In genomic region chr9:118631775-118632757, GRCm38 (mm10) we compare ENCODE assay signal across 13 mouse cellular contexts. TPM values are rescaled to one million over a fixed set of nuclear protein-coding genes. Genes with fewer than 3 reads are reported as not detected.
DNase-seq lines count a peak whose midpoint lies in the region; ATAC-seq and TF ChIP-seq lines count a peak whose summit lies in the region.
"Had no signal": no experiment of that assay in that cellular context is flagged by ENCODE, and none has a peak within 500 bp of the region (broad histone marks: within the 10 kb centered on the region; RNA-seq: fewer than 3 reads in every experiment).

No protein-coding gene starts in this region.

- H3K79me2 ChIP-seq in MEL (ENCODE audit: control insufficient read depth, insufficient read depth, low read length, poor library complexity): no peaks in the 10 kb centered on the region; the same call in 1 of the 2 replicates

- no peak overlapping the region for H3K4me2 ChIP-seq in heart, embryonic 16.5 days (ENCODE audit: low read depth, low read length)
- peak overlapping the region; percentile 47 for H3K4me2 ChIP-seq in liver, embryonic 12.5 days
- H3K4me2 ChIP-seq: embryonic facial prominence, embryonic 12.5 days; stomach, embryonic 15.5 days had no signal

- intact Hi-C loops in heart, postnatal 36 days (cut with DNase I): no loop called here
- intact Hi-C loops in left cerebral cortex, postnatal 36 days (cut with DNase I): no loop called here

- TF ChIP-seq RAD21 in MEL (IDR thresholded peaks at IDR 0.05; ENCODE audit: low read depth, low read length): no peak

- 70% methylated on average over 6 of the region's 6 CpGs for WGBS in heart, embryonic 16.5 days
- WGBS in liver, embryonic 12.5 days (ENCODE audit: insufficient replicate concordance): 36% methylated on average over 6 of the region's 6 CpGs

- H3K4me3 ChIP-seq in heart, embryonic 16.5 days (ENCODE audit: low read length): no peak overlapping the region
- peak overlapping the region; percentile 41 to 46 for H3K4me3 ChIP-seq in MEL (ENCODE audit: control insufficient read depth in 1 of 2, insufficient read depth in 1 of 2, low read depth in 2 of 2, low read length in 2 of 2)
- H3K4me3 ChIP-seq in liver, embryonic 12.5 days: 0 out of 2 replicates have a peak overlapping the region, but pooled peaks have one; percentile 4
- H3K4me3 ChIP-seq: embryonic facial prominence, embryonic 12.5 days; myocyte; stomach, embryonic 15.5 days had no signal

- no peak for TF ChIP-seq CTCF in MEL (IDR thresholded peaks at IDR 0.05 in 2 of 3, conservative IDR thresholded peaks at IDR 0.05 in 1 of 3; ENCODE audit: control insufficient read depth in 1 of 3, insufficient read depth in 1 of 3, low read depth in 2 of 3, low read length in 3 of 3, poor library complexity in 1 of 3, severe bottlenecking in 1 of 3)

- H3K4me1 ChIP-seq in heart, embryonic 16.5 days (ENCODE audit: control insufficient read depth, insufficient read depth, low read length): peaks cover 9% of the 10 kb centered on the region
- H3K4me1 ChIP-seq in MEL (ENCODE audit: control insufficient read depth in 1 of 2, insufficient read depth in 2 of 2, low read length in 2 of 2): peaks cover 9 to 17% of the 10 kb centered on the region in 2 experiments
- H3K4me1 ChIP-seq in liver, embryonic 12.5 days: peaks cover 23% of the 10 kb centered on the region
- H3K4me1 ChIP-seq: embryonic facial prominence, embryonic 12.5 days had no signal

- no peak for TF ChIP-seq EP300 in MEL (IDR thresholded peaks at IDR 0.05; ENCODE audit: low read depth in 1 of 2, low read length in 2 of 2)

- H3K36me3 ChIP-seq in heart, embryonic 16.5 days (ENCODE audit: control insufficient read depth, insufficient read depth): peaks cover 19% of the 10 kb centered on the region
- peaks cover 0 to 12% of the 10 kb centered on the region in 2 experiments; a peak in 2 of 4 replicates for H3K36me3 ChIP-seq in MEL (ENCODE audit: control insufficient read depth in 1 of 2, insufficient read depth in 2 of 2, low read length in 2 of 2)
- H3K36me3 ChIP-seq in liver, embryonic 12.5 days: 0 out of 2 replicates have a peak, but pooled peaks cover 11% of the 10 kb centered on the region

- peak overlapping the region; percentile 67 for H3K27ac ChIP-seq in heart, embryonic 16.5 days (ENCODE audit: low read length)
- H3K27ac ChIP-seq in MEL (ENCODE audit: control insufficient read depth, low read depth, low read length): peak overlapping the region; percentile 62
- peak overlapping the region; percentile 59 for H3K27ac ChIP-seq in liver, embryonic 12.5 days
- H3K27ac ChIP-seq: embryonic facial prominence, embryonic 12.5 days; stomach, embryonic 15.5 days had no signal

- TF ChIP-seq POLR2A in MEL (IDR thresholded peaks at IDR 0.05; ENCODE audit: control insufficient read depth in 1 of 2, insufficient read depth in 1 of 2, low read depth in 1 of 2, low read length in 2 of 2, poor library complexity in 1 of 2): no peak

- no peaks in the 10 kb centered on the region for H3K9me3 ChIP-seq in heart, embryonic 16.5 days (replicated peaks; ENCODE audit: control insufficient read depth, low read length)
- no peaks in the 10 kb centered on the region for H3K9me3 ChIP-seq in MEL (replicated peaks; ENCODE audit: insufficient read depth, low read length)
- H3K9me3 ChIP-seq in liver, embryonic 12.5 days (replicated peaks): no peaks in the 10 kb centered on the region
- H3K9me3 ChIP-seq: embryonic facial prominence, embryonic 12.5 days; stomach, embryonic 15.5 days had no signal

- no peaks in the 10 kb centered on the region for H3K27me3 ChIP-seq in heart, embryonic 16.5 days (ENCODE audit: control insufficient read depth, insufficient read depth, low read length)
- H3K27me3 ChIP-seq in MEL (ENCODE audit: control insufficient read depth in 1 of 2, insufficient read depth in 2 of 2, low read length in 2 of 2): no peaks in the 10 kb centered on the region
- no peaks in the 10 kb centered on the region for H3K27me3 ChIP-seq in liver, embryonic 12.5 days (replicated peaks)
- H3K27me3 ChIP-seq: embryonic facial prominence, embryonic 12.5 days; stomach, embryonic 15.5 days had no signal

- ATAC-seq in heart, embryonic 16.5 days (replicated peaks; ENCODE audit: extremely low read depth, insufficient read depth, low FRiP score): no peak
- 0 out of 2 replicates have a peak, but pooled peaks have one; percentile 28 for ATAC-seq in liver, embryonic 12.5 days
- ATAC-seq: forebrain, embryonic 16.5 days had no signal

- no peak overlapping the region for H3K9ac ChIP-seq in heart, embryonic 16.5 days (ENCODE audit: low read length)
- H3K9ac ChIP-seq in MEL (ENCODE audit: control insufficient read depth, low read depth, low read length, poor library complexity, severe bottlenecking): peak overlapping the region; percentile 51
- no peak overlapping the region for H3K9ac ChIP-seq in liver, embryonic 12.5 days
- H3K9ac ChIP-seq: embryonic facial prominence, embryonic 12.5 days; stomach, embryonic 15.5 days had no signal

- no peak for DNase-seq in heart, postnatal 36 days
- DNase-seq in MEL (ENCODE audit: low read depth, low spot score): peak; percentile 65
- DNase-seq in adrenal gland, adult 2 months: peak; percentile 89
- DNase-seq in embryo, embryonic 9.5 days (ENCODE audit: extremely low spot score): no peak
- DNase-seq in left cerebral cortex, postnatal 36 days (ENCODE audit: low spot score in 2 of 2): no peak
- DNase-seq: heart, postnatal 4 days had no signal

TF ChIP-seq in MEL, 35 proteins besides CTCF, POLR2A, EP300 and RAD21:
- no peak for TF ChIP-seq TBP (IDR thresholded peaks at IDR 0.05; ENCODE audit: low read depth, low read length)
- TF ChIP-seq ELF1 (IDR thresholded peaks at IDR 0.05; ENCODE audit: low read depth, low read length): peak; percentile 1; the same call in 1 of the 2 replicates
- TF ChIP-seq RCOR1 (IDR thresholded peaks at IDR 0.05; ENCODE audit: low read depth, low read length): no peak
- no peak for TF ChIP-seq ETS1 (IDR thresholded peaks at IDR 0.05; ENCODE audit: low read depth, low read length)
- TF ChIP-seq POLR2AphosphoS2 (IDR thresholded peaks at IDR 0.05; ENCODE audit: low read length): no peak
- no peak for TF ChIP-seq ZMIZ1 (IDR thresholded peaks at IDR 0.05; ENCODE audit: low read depth, low read length)
- TF ChIP-seq USF2 (IDR thresholded peaks at IDR 0.05; ENCODE audit: borderline replicate concordance in 1 of 2, insufficient read depth in 1 of 2, low read depth in 1 of 2, low read length in 2 of 2): no peak
- TF ChIP-seq MYB (IDR thresholded peaks at IDR 0.05; ENCODE audit: low read depth, low read length): no peak
- peak; percentile 38; the same call in 1 of the 2 replicates for TF ChIP-seq MAX (IDR thresholded peaks at IDR 0.05; ENCODE audit: low read length)
- TF ChIP-seq MXI1 (IDR thresholded peaks at IDR 0.05; ENCODE audit: low read depth, low read length): no peak
- TF ChIP-seq NELFE (IDR thresholded peaks at IDR 0.05; ENCODE audit: low read depth, low read length): no peak
- TF ChIP-seq SMC3 (IDR thresholded peaks at IDR 0.05; ENCODE audit: low read depth, low read length): no peak
- no peak for TF ChIP-seq KAT2A (conservative IDR thresholded peaks at IDR 0.05; ENCODE audit: low read depth, low read length)
- TF ChIP-seq MAZ (IDR thresholded peaks at IDR 0.05; ENCODE audit: low read depth, low read length): no peak
- TF ChIP-seq MAFK (IDR thresholded peaks at IDR 0.05; ENCODE audit: borderline replicate concordance, low read depth, low read length): peak; percentile 48; the same call in 1 of the 2 replicates

RNA-seq across cellular contexts. Expression of gene Itga9, which starts 25.6 kb away (rescaled TPM):
- polyA plus RNA-seq in heart, embryonic 16.5 days (2015; fragmentation: Nextera tagmentation; extraction: Ambion mirVana): 3.1 and 8.8 TPM in 2 replicates
- 10 to 100 TPM; 49.5 to 60.2 TPM for total RNA-seq in heart, postnatal 36 days (2021)
- 0.19 and 0.39 TPM in 2 replicates for total RNA-seq in MEL (2012; rRNA removed)
- polyA plus RNA-seq in MEL (2012; ENCODE audit: insufficient read depth in 1 of 2, insufficient read length in 2 of 2, low read depth in 1 of 2, low replicate concordance in 2 of 2, missing spikeins in 1 of 2): under 1 TPM in 1 of 2 experiments, not detected in 1; 0.21 TPM
- 10 to 100 TPM; 43.4 to 58.9 TPM for total RNA-seq in adrenal gland, adult 2 months (2021)
- 67.2 and 95.2 TPM in 2 replicates for polyA plus RNA-seq in adrenal gland, adult 2 months (2012; rRNA removed)
- polyA plus RNA-seq in liver, embryonic 12.5 days (2016; fragmentation: Nextera tagmentation; extraction: Ambion mirVana): 6.6 and 7.4 TPM in 2 replicates
- 1 to 10 TPM; 5.5 to 9.3 TPM for total RNA-seq in left cerebral cortex, postnatal 36 days (2021)
- total RNA-seq: CH12.LX had no signal

Comparison
In these comparisons a context has a peak if more than half of its experiments do, and no peak if none do; other contexts are left out.
1. DNase-seq: peak in MEL (single experiment) and adrenal gland, adult 2 months (single experiment); none in heart, postnatal 36 days (0 of 2), embryo, embryonic 9.5 days (single experiment) and left cerebral cortex, postnatal 36 days (0 of 2).
2. RNA of gene Itga9, which starts 25.6 kb away (total RNA-seq): 49.5 to 60.2 TPM in heart, postnatal 36 days and 43.4 to 58.9 TPM in adrenal gland, adult 2 months; 5.5 to 9.3 TPM in left cerebral cortex, postnatal 36 days and 0.19 to 0.39 TPM in MEL; every median in the first group is over 4 times any median in the second.
3. Peak in every context shown above with its lines, with median percentiles within 50 percentile points of each other: H3K27ac ChIP-seq.